Mouse (Mus musculus): ENCODE data around the gene Prim2.

DNA sequence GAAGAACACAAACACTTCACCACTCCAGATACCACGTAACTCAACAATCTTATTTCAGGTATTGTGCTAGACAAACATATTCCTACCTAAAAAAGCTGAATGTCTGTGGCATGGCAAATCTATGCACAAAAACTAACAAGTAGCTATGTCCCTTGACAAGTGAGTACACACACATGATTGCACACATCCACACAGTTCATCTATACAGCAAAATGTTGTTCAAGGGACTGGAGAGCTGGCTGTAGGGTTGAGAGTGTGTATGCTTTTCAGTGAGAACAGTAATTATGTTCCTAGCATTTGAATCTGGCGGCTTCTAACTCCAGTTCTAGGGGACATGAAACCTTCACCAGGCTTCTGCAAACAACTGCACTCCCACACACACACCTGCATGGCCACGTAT is 69.9 kb downstream of the Prim2 start:
- TF ChIP-seq CTCF (conservative IDR thresholded peaks at IDR 0.05; ENCODE audit: low read length), result no peak
- no peak for TF ChIP-seq POU5F1 (IDR thresholded peaks at IDR 0.05; ENCODE audit: borderline replicate concordance, low read length)
